11 mouse cellular contexts compared by ENCODE assay signal in the genomic region with DNA sequence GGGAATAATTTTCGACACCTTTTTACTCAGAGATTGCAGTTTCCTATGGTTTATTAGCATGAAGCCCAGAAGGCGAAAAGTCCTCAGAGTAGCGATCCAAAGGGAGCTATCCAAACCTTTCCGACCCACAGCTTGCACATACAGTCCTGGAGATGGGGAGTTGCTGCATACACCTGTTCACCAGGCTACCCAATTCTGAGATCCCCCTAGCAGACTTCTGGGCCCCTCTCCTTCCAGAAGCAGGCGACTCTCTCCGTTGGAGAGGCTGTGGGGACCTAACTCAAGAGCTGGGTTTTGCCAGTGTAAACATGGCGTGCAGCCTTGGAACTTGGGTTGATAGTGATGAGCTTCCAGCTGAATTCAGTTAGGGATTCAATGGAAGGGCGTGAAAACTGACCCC. TPM values are rescaled to one million over a fixed set of nuclear protein-coding genes. Genes with fewer than 3 reads are reported as not detected.
DNase-seq lines count a peak whose midpoint lies in the region; ATAC-seq and TF ChIP-seq lines count a peak whose summit lies in the region.
"Had no signal": no experiment of that assay in that cellular context is flagged by ENCODE, and none has a peak within 500 bp of the region (broad histone marks: within the 10 kb centered on the region; RNA-seq: fewer than 3 reads in every experiment).

No protein-coding gene starts in this region.

- H3K4me2 ChIP-seq in intestine, embryonic 16.5 days (ENCODE audit: low read depth, low read length), result peak overlapping the region; percentile 91; the same call in 1 of the 2 replicates

- no peak for TF ChIP-seq CTCF in layer of hippocampus, adult 2 months (conservative IDR thresholded peaks at IDR 0.05)

- 60% methylated on average over 8 of the region's 8 CpGs for WGBS in intestine, embryonic 16.5 days

- peak overlapping the region; percentile 93 for H3K27ac ChIP-seq in layer of hippocampus, adult 2 months
- H3K27ac ChIP-seq in intestine, embryonic 16.5 days (ENCODE audit: low read length), result no peak overlapping the region
- H3K27ac ChIP-seq: heart, adult 2 months had no signal

- H3K27me3 ChIP-seq in intestine, embryonic 16.5 days (replicated peaks; ENCODE audit: control insufficient read depth, insufficient read depth, low read length), result peaks cover 7% of the 10 kb centered on the region

- no peaks in the 10 kb centered on the region for H3K9me3 ChIP-seq in intestine, embryonic 16.5 days (ENCODE audit: control insufficient read depth, low read length)

- H3K9ac ChIP-seq in intestine, embryonic 16.5 days (ENCODE audit: low read depth, low read length), result no peak overlapping the region

- no peak for DNase-seq in layer of hippocampus, adult 2 months (ENCODE audit: low spot score in 2 of 2)
- DNase-seq in layer of hippocampus, postnatal 36 days, result no peak
- DNase-seq in cerebellum, adult 8-10 months, result peak; percentile 33
- peak; percentile 21 to 38 for DNase-seq in cerebellum, postnatal 36 days
- no peak for DNase-seq in ovary, postnatal 10 days (ENCODE audit: low spot score)
- DNase-seq in adrenal gland, postnatal 25 days, result no peak
- DNase-seq: heart, adult 2 months; liver; thymus, adult 18-20 months had no signal

- H3K4me1 ChIP-seq in intestine, embryonic 16.5 days (ENCODE audit: control insufficient read depth, insufficient read depth, low read length), result peaks cover 11% of the 10 kb centered on the region

- peak overlapping the region; percentile 66 for H3K4me3 ChIP-seq in layer of hippocampus, adult 2 months
- no peak overlapping the region for H3K4me3 ChIP-seq in intestine, embryonic 16.5 days (ENCODE audit: low read length)
- H3K4me3 ChIP-seq: heart, adult 2 months had no signal

- ATAC-seq in intestine, embryonic 16.5 days, result no peak

- H3K36me3 ChIP-seq in intestine, embryonic 16.5 days (ENCODE audit: control insufficient read depth, insufficient read depth, low read length), result no peaks in the 10 kb centered on the region

RNA-seq across cellular contexts. Expression of a gene that starts 1.3 kb away (rescaled TPM):
- total RNA-seq in layer of hippocampus, adult 2 months (2021), result 10 to 100 TPM; 36.8 to 37.2 TPM
- total RNA-seq in layer of hippocampus, postnatal 36 days (2021), result 10 to 100 TPM; 37.4 to 39.1 TPM
- polyA plus RNA-seq in intestine, embryonic 16.5 days (2015; fragmentation: Nextera tagmentation; extraction: Ambion mirVana), result 0.64 and 0.65 TPM in 2 replicates
- 0.14 and 0.30 TPM in 2 replicates for total RNA-seq in adrenal gland, postnatal 25 days (2021)
- total RNA-seq: megakaryocyte, adult 5-6 weeks had no signal

RNA-seq across cellular contexts. Expression of a gene that starts 54.0 kb away (rescaled TPM):
- total RNA-seq in layer of hippocampus, adult 2 months (2021), result 10 to 100 TPM; 51.1 to 55.7 TPM
- 10 to 100 TPM; 46.1 to 52.7 TPM for total RNA-seq in layer of hippocampus, postnatal 36 days (2021)
- polyA plus RNA-seq in intestine, embryonic 16.5 days (2015; fragmentation: Nextera tagmentation; extraction: Ambion mirVana), result 22.3 and 24.8 TPM in 2 replicates
- total RNA-seq in adrenal gland, postnatal 25 days (2021), result 40.6 and 46.7 TPM in 2 replicates

Comparison
In these comparisons a context has a peak if more than half of its experiments do, and no peak if none do; other contexts are left out.
1. DNase-seq: peak in cerebellum, adult 8-10 months (single experiment) and cerebellum, postnatal 36 days (2 of 2); none in layer of hippocampus, adult 2 months (0 of 2), layer of hippocampus, postnatal 36 days (0 of 2), ovary, postnatal 10 days (single experiment) and adrenal gland, postnatal 25 days (single experiment).
2. RNA of a gene that starts 1.3 kb away (total RNA-seq): 37.4 to 39.1 TPM in layer of hippocampus, postnatal 36 days and 36.8 to 37.2 TPM in layer of hippocampus, adult 2 months; 0.14 to 0.30 TPM in adrenal gland, postnatal 25 days; every median in the first group is over 10 times any median in the second.